Mouse (Mus musculus): ENCODE measurements around the gene Dnaaf3.

Gene Dnaaf3

GRCm38 (mm10) chr7:4500892-4501471 lies 31.3 kb downstream of the Dnaaf3 start:
- in situ Hi-C loops (cut with MseI, MboI): no loop called here

GRCm38 (mm10) chr7:4499034-4499433 lies 33.2 kb downstream of the Dnaaf3 start:
- in situ Hi-C loops (cut with MseI, MboI): loop anchor here in 1 of 2 experiments (25.0 kb wide), 1 partner anchor 787 kb away; the partner anchor contains the start of genes Pirb and Rps9

GRCm38 (mm10) chr7:4498251-4498650 lies 34.0 kb downstream of the Dnaaf3 start:
- in situ Hi-C loops (cut with MseI, MboI): loop anchor here in 1 of 2 experiments (25.0 kb wide), 1 partner anchor 786 kb away; the partner anchor contains the start of genes Pirb and Rps9

- in situ Hi-C loops (cut with MseI, MboI): loop anchor here in 1 of 2 experiments (25.0 kb wide), 1 partner anchor 785 kb away; the partner anchor contains the start of genes Pirb and Rps9
Measured at GRCm38 (mm10) chr7:4497271-4497903, 34.9 kb downstream of the Dnaaf3 start.

GRCm38 (mm10) chr7:4496468-4496867 lies 35.8 kb downstream of the Dnaaf3 start:
- in situ Hi-C loops (cut with MseI, MboI): loop anchor here in 1 of 2 experiments (25.0 kb wide), 1 partner anchor 784 kb away; the partner anchor contains the start of genes Pirb and Rps9

GRCm38 (mm10) chr7:4493991-4494390 lies 38.3 kb downstream of the Dnaaf3 start:
- in situ Hi-C loops (cut with MseI, MboI): loop anchor here in 1 of 2 experiments (25.0 kb wide), 1 partner anchor 782 kb away; the partner anchor contains the start of genes Pirb and Rps9

GRCm38 (mm10) chr7:4492284-4493224 lies 39.7 kb downstream of the Dnaaf3 start:
- in situ Hi-C loops (cut with MseI, MboI): loop anchor here in 1 of 2 experiments (25.0 kb wide), 1 partner anchor 780 kb away; the partner anchor contains the start of genes Pirb and Rps9

GRCm38 (mm10) chr7:4491308-4491707 lies 40.9 kb downstream of the Dnaaf3 start:
- in situ Hi-C loops (cut with MseI, MboI): loop anchor here in 1 of 2 experiments (25.0 kb wide), 1 partner anchor 779 kb away; the partner anchor contains the start of genes Pirb and Rps9

GRCm38 (mm10) chr7:4482281-4482680 lies 50.0 kb downstream of the Dnaaf3 start:
- in situ Hi-C loops (cut with MseI, MboI): loop anchor here in 1 of 2 experiments (25.0 kb wide), 1 partner anchor 770 kb away; the partner anchor contains the start of genes Pirb and Rps9

GRCm38 (mm10) chr7:4479674-4480073 lies 52.6 kb downstream of the Dnaaf3 start:
- in situ Hi-C loops (cut with MseI, MboI): loop anchor here (5.0 to 25.0 kb wide), 2 partner anchors 48 to 767 kb away; partner anchors contain the start of genes Pirb (in 1 of the 2) and Rps9 (in 1 of the 2)

GRCm38 (mm10) chr7:4478796-4479291 lies 53.4 kb downstream of the Dnaaf3 start:
- in situ Hi-C loops (cut with MseI, MboI): loop anchor here (5.0 to 25.0 kb wide), 2 partner anchors 48 to 767 kb away; partner anchors contain the start of genes Pirb (in 1 of the 2) and Rps9 (in 1 of the 2)

GRCm38 (mm10) chr7:4478021-4478795 lies 54.0 kb downstream of the Dnaaf3 start:
- in situ Hi-C loops (cut with MseI, MboI): loop anchor here (5.0 to 25.0 kb wide), 2 partner anchors 49 to 766 kb away; partner anchors contain the start of genes Pirb (in 1 of the 2) and Rps9 (in 1 of the 2)

GRCm38 (mm10) chr7:4473940-4474339 lies 58.3 kb downstream of the Dnaaf3 start:
- in situ Hi-C loops (cut with MseI, MboI): loop anchor here in 1 of 2 experiments (25.0 kb wide), 1 partner anchor 762 kb away; the partner anchor contains the start of genes Pirb and Rps9
